Mouse (Mus musculus): Measurements from ENCODE around the gene Abcc3. TPM values are rescaled to one million over a fixed set of nuclear protein-coding genes. Genes with fewer than 3 reads are reported as not detected.

Gene Abcc3
- polyA plus RNA-seq (2014; fragmentation: Illumina TruSeq; extraction: RNeasy Lipid Tissue Mini Kit (QIAGEN cat#74804); ENCODE audit: insufficient read depth, low read depth, low replicate concordance) = 21.3 TPM

DNA sequence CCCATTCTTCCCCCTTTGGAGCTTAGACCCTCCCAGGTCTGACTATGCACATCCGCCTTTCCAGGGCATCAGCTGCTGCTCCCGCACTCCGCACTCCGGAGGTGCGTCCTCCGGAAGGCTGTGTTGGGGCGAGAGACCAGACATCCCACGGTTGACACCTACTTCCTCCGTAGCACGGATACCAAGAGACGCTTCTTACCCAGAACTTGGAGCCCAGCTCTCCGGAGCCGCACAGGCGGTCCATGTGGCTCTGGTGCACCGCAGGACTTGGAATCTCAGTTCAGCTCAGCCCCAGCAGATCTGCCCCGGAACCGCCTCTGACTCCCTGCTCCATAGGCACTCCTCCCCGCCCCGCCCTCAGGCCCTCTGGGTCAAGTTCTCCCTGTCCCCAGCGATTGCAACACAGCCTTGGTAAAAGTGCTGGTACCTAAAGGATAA, at the start of gene Abcc3:
Gene Abcc3, minus strand, starts transcription at position 326 of the 438 bp plus-strand sequence.

DNA sequence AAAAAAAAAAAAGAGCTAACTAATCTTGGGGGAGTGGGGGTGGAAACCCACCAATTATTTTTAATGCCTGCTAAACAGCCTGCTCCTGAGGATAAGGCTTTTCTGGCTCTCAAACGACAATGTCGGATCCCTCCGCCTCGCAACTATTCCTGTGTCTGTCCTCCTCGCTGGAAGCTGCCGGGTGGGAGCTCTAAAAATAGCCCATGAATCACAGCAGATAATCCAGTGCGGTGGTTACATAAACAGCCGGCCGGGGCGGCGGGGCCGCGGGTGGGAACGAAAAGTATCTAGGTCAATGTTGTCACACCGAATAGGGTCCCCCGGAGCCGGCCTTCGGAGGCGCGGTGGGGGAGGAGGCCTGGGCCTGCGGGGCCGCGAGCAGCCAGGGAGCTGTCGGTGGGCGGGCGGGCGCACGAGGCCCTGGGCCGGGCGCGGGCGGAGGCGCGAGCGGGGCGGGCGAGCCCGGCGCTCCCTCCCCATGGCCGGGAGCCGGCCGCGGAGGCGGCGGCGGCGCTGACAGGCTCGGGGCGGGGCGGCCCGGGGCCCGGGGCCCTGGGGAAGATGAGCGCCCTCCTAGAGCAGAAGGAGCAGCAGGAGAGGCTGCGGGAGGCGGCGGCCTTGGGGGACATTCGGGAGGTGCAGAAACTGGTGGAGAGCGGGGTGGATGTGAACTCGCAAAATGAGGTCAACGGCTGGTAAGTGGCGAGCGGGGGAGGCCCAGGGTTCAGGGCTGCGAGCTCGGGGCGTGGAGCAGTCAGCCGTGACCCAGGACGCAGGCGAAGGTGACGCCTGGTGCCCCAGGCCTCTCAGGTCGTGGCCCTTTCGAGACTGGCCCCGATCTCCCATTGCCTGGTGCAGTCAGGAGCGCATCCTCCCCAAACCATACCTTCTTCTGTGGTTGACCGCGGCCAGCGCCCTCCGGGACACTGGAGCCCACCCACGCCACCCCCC, 64.8 kb downstream of the Abcc3 start, which contains the start of gene Ankrd40:
Gene Ankrd40, plus strand, starts transcription at position 309 of the 951 bp plus-strand sequence.

DNA sequence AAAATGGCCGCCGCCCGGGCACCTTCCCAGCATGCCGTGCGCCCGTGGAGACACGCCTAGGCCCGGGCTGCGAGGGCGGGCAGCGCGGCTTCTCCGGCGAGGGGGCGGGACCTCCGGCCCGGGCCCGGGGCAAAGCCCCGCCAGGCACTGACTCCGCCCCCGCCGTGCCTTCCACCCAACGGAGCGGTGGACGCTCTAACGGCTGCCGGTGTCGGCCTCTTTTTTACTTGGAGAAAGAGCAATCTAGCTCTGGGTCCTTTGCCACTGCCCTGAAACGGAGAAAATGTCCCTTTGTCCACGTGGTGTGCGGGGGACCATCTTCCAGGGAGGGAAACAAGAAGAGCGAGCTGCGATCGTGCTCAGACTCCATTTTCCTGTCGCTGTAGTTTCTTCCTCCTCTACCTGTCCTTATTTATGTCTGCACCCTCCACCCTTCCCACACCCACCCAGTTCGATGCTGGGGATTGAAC, 70.8 kb downstream of the Abcc3 start, which contains the start of gene Luc7l3:
Gene Luc7l3, minus strand, starts transcription at position 58 of the 470 bp plus-strand sequence.

Other genes with a start within 250 kb of the Abcc3 start
- gene Tob1, start 181.5 kb downstream of the Abcc3 start, polyA plus RNA-seq (2014; fragmentation: Illumina TruSeq; extraction: RNeasy Lipid Tissue Mini Kit (QIAGEN cat#74804); ENCODE audit: insufficient read depth, low read depth, low replicate concordance) = 27.6 TPM
- 0.55 TPM for gene Wfikkn2, start 147.0 kb downstream of the Abcc3 start, polyA plus RNA-seq (2014; fragmentation: Illumina TruSeq; extraction: RNeasy Lipid Tissue Mini Kit (QIAGEN cat#74804); ENCODE audit: insufficient read depth, low read depth, low replicate concordance)
- not detected for gene Gm21885, start 111.1 kb downstream of the Abcc3 start, polyA plus RNA-seq (2014; fragmentation: Illumina TruSeq; extraction: RNeasy Lipid Tissue Mini Kit (QIAGEN cat#74804); ENCODE audit: insufficient read depth, low read depth, low replicate concordance)
- gene Luc7l3, start 71.0 kb downstream of the Abcc3 start, polyA plus RNA-seq (2014; fragmentation: Illumina TruSeq; extraction: RNeasy Lipid Tissue Mini Kit (QIAGEN cat#74804); ENCODE audit: insufficient read depth, low read depth, low replicate concordance) = 42.5 TPM
- gene Ankrd40, start 65.0 kb downstream of the Abcc3 start, polyA plus RNA-seq (2014; fragmentation: Illumina TruSeq; extraction: RNeasy Lipid Tissue Mini Kit (QIAGEN cat#74804); ENCODE audit: insufficient read depth, low read depth, low replicate concordance) = 89.4 TPM
- 0.23 TPM for gene Cacna1g, start 81.2 kb upstream of the Abcc3 start, polyA plus RNA-seq (2014; fragmentation: Illumina TruSeq; extraction: RNeasy Lipid Tissue Mini Kit (QIAGEN cat#74804); ENCODE audit: insufficient read depth, low read depth, low replicate concordance)
- gene Spata20, start 93.2 kb upstream of the Abcc3 start, polyA plus RNA-seq (2014; fragmentation: Illumina TruSeq; extraction: RNeasy Lipid Tissue Mini Kit (QIAGEN cat#74804); ENCODE audit: insufficient read depth, low read depth, low replicate concordance) = 0.11 TPM
- gene Epn3, start 107.0 kb upstream of the Abcc3 start, polyA plus RNA-seq (2014; fragmentation: Illumina TruSeq; extraction: RNeasy Lipid Tissue Mini Kit (QIAGEN cat#74804); ENCODE audit: insufficient read depth, low read depth, low replicate concordance) = 21.0 TPM
- gene Mycbpap, start 128.7 kb upstream of the Abcc3 start, polyA plus RNA-seq (2014; fragmentation: Illumina TruSeq; extraction: RNeasy Lipid Tissue Mini Kit (QIAGEN cat#74804); ENCODE audit: insufficient read depth, low read depth, low replicate concordance) = 9.0 TPM
- gene Rsad1, start 156.3 kb upstream of the Abcc3 start, polyA plus RNA-seq (2014; fragmentation: Illumina TruSeq; extraction: RNeasy Lipid Tissue Mini Kit (QIAGEN cat#74804); ENCODE audit: insufficient read depth, low read depth, low replicate concordance) = 2.1 TPM
- 20.1 TPM for gene Chad, start 172.1 kb upstream of the Abcc3 start, polyA plus RNA-seq (2014; fragmentation: Illumina TruSeq; extraction: RNeasy Lipid Tissue Mini Kit (QIAGEN cat#74804); ENCODE audit: insufficient read depth, low read depth, low replicate concordance)
- gene Acsf2, start 208.9 kb upstream of the Abcc3 start, polyA plus RNA-seq (2014; fragmentation: Illumina TruSeq; extraction: RNeasy Lipid Tissue Mini Kit (QIAGEN cat#74804); ENCODE audit: insufficient read depth, low read depth, low replicate concordance) = 10.8 TPM
- 32.8 TPM for gene Lrrc59, start 236.8 kb upstream of the Abcc3 start, polyA plus RNA-seq (2014; fragmentation: Illumina TruSeq; extraction: RNeasy Lipid Tissue Mini Kit (QIAGEN cat#74804); ENCODE audit: insufficient read depth, low read depth, low replicate concordance)